Mouse (Mus musculus): ENCODE results near the gene Rock2. TPM values are rescaled to one million over a fixed set of nuclear protein-coding genes. Genes with fewer than 3 reads are reported as not detected.

Rock2 gene
- polyA plus RNA-seq, 1 experiment from 2014 or later, result 23.8 TPM

- Histone ChIP-seq H3K4me3 (ENCODE audit: inconsistent target) (no peak overlapping the region), H3K27ac (peak overlapping the region; percentile 89), H3K36me3 (ENCODE audit: inconsistent target) (no peaks in the 10 kb centered on the region), H3K79me2 (ENCODE audit: inconsistent target) (no peaks in the 10 kb centered on the region)
- 15% methylated on average over 1 of the region's 1 CpGs for WGBS (ENCODE audit: missing documents)
Observed at GRCm38 (mm10) chr12:16877679-16878078, 17.0 kb upstream of the Rock2 start.

DNA sequence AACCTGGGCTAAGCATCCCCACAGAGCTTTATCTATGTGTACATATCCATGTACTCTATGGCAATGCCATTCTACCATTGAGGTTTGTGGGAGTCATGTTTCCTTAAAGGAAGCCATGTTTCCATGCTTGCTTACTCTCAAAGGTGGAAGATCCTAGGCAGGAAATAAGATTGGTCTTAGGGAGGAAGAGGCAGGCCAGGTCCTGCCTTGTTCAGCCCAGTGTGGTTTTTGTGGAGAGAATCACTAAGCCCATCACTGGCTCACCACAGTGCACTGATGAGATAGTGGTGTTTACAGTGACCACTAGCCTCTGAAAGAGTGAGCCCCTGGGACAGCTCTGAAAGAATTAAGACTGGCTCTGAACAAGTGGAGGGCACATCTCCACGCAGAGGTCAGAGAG is 15.3 kb upstream of the Rock2 start:
- H3K27ac ChIP-seq, result no peak overlapping the region
- H3K36me3 ChIP-seq (ENCODE audit: inconsistent target), result no peaks in the 10 kb centered on the region
- WGBS (ENCODE audit: missing documents), result 90% methylated on average over 1 of the region's 1 CpGs
- no peaks in the 10 kb centered on the region for H3K79me2 ChIP-seq (ENCODE audit: inconsistent target)
- H3K4me3 ChIP-seq (ENCODE audit: inconsistent target), result no peak overlapping the region

DNA sequence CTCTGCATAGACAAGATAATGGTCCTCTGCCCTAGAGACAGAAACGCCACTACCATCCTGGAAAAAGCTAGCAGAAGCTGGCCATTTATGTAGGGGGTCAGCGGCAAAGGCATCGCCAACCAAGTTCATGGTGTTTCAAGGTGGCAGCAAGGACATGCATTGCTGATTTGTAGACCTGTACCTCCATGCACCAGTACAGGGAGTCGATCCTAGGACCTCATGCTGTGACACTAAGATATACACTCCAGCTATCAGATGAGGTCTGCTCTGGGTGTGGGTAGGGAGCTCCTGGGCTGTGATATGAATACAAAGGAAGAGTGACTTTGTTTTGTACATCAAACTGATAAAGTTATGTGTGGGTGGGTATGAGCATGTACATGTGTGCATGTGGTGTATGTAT is 14.6 kb upstream of the Rock2 start:
- WGBS (ENCODE audit: missing documents), result 97% methylated on average over 4 of the region's 4 CpGs
- H3K36me3 ChIP-seq (ENCODE audit: inconsistent target), result no peaks in the 10 kb centered on the region
- H3K79me2 ChIP-seq (ENCODE audit: inconsistent target), result no peaks in the 10 kb centered on the region
- H3K27ac ChIP-seq, result no peak overlapping the region
- no peak overlapping the region for H3K4me3 ChIP-seq (ENCODE audit: inconsistent target)

DNA sequence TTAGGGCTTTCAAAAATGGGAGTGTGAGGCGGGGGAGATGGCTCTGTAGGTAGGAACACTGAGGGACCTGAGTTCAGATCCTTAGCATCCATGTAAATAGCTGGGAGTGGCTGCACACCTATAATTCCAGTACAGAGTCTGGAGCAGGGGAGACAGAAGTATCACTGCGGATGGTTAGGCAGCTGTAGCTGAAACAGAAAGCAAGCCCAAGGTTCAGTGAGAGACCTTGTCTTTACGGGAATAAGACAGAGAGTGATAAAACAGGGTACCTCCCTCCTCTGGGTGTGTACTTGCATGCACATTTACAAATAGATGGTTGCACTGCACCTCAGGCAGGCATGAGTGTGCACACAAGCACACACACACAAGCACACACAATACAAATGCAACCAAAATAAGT is 12.3 kb upstream of the Rock2 start:
- 100% methylated on average over 1 of the region's 3 CpGs for WGBS (ENCODE audit: missing documents)
- no peaks in the 10 kb centered on the region for H3K36me3 ChIP-seq (ENCODE audit: inconsistent target)

GRCm38 (mm10) chr12:16883111-16883510 is 11.6 kb upstream of the Rock2 start:
- no peaks in the 10 kb centered on the region for H3K79me2 ChIP-seq (ENCODE audit: inconsistent target)
- 95% methylated on average over 7 of the region's 7 CpGs for WGBS (ENCODE audit: missing documents)

More for the DNA sequence above, 12.3 kb upstream of the Rock2 start:
- Histone ChIP-seq H3K27ac (no peak overlapping the region), H3K4me3 (ENCODE audit: inconsistent target) (no peak overlapping the region), H3K79me2 (ENCODE audit: inconsistent target) (no peaks in the 10 kb centered on the region)

DNA sequence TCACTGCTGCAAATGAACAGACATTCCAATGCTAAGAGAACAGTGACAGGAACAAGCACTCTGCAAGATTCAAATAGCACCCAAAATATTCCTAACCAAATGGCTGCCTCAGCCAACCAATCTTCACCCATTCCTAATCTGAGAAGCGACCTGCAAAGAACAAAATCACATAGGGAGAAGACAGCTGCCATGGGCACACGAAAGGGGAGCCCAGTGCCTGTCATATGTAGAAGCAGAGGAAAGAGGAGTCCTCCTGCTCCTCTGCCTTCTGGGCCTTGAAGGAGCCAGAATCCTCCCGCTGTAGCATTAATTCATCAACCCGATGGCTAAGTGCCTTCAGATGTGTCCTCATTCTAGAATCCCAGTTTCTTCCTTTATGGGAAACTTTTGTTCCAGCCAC is 10.2 kb upstream of the Rock2 start:
- WGBS (ENCODE audit: missing documents), result 92% methylated on average over 4 of the region's 4 CpGs
- Histone ChIP-seq H3K36me3 (ENCODE audit: inconsistent target) (no peaks in the 10 kb centered on the region), H3K79me2 (ENCODE audit: inconsistent target) (no peaks in the 10 kb centered on the region), H3K27ac (no peak overlapping the region), H3K4me3 (ENCODE audit: inconsistent target) (no peak overlapping the region)

More at GRCm38 (mm10) chr12:16883111-16883510, 11.6 kb upstream of the Rock2 start:
- H3K4me3 ChIP-seq (ENCODE audit: inconsistent target), result no peak overlapping the region
- no peak overlapping the region for H3K27ac ChIP-seq
- H3K36me3 ChIP-seq (ENCODE audit: inconsistent target), result no peaks in the 10 kb centered on the region

- Histone ChIP-seq H3K79me2 (ENCODE audit: inconsistent target) (no peaks in the 10 kb centered on the region), H3K27ac (no peak overlapping the region), H3K4me3 (ENCODE audit: inconsistent target) (no peak overlapping the region), H3K36me3 (ENCODE audit: inconsistent target) (no peaks in the 10 kb centered on the region)
- 95% methylated on average over 6 of the region's 6 CpGs for WGBS (ENCODE audit: missing documents)
Observed at GRCm38 (mm10) chr12:16886354-16886753, 8.3 kb upstream of the Rock2 start.

DNA sequence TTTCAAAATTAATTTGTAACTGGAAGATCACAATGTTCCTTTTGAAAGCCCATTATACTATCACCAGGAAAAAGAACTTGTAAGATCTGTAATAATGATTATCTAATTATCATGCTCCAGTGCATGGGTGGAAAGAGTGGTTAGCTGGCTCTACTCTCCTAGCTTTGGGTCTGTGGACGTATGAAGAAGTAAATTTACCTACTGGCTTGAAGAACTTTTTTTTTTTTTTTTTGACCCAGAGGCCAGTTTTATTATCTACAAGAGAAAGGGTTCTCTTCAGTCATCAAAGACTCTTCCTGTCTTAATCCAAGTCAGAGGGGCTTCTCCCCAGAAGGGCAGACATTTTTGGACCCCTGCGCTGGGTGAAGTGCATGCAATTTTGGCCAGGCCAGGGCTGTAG is 1.7 kb upstream of the Rock2 start:
- Histone ChIP-seq H3K36me3 (ENCODE audit: inconsistent target) (no peaks in the 10 kb centered on the region), H3K27ac (peak overlapping the region; percentile 93; the same call in 1 of the 2 replicates), H3K4me3 (ENCODE audit: inconsistent target) (no peak overlapping the region), H3K79me2 (ENCODE audit: inconsistent target) (peaks cover 29% of the 10 kb centered on the region)
- WGBS (ENCODE audit: missing documents), result 81% methylated on average over 2 of the region's 2 CpGs

DNA sequence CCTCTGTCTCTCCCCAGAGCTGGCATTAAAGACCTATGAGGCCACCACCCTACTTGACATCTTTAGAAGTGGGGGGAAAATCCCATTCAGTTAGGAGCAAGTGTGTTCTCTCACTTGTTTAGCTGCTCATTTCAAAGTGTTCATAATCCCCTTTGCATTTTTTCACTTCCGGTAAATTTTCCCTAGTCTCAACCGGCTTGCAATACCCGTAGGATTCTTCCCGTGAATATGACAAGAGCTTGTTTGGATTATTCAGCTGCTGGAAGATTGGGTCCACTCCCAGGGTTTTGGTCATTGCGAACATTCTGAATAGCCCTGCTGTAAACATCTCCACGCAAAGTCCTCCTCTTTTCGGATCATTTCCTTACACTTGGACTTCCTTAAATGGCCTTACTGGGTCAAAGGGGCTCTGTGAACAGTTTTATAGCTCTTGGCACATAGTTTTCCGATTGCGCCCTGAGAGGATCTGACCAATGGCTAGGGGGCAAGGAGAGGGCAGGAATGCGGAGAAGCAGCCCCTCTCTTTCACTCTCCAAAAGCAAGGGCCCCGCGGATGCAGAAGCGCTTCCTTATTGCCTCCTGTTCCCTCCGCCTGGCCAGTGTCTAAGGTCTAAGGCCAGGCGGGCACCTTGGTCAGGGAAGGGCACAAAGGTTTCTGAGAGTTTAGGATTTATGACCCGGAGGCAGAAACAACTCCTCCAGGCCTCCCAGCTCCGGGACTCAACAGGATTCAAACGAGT is 869 bp upstream of the Rock2 start:
- Histone ChIP-seq H3K4me3 (ENCODE audit: inconsistent target) (peak overlapping the region; percentile 38), H3K27ac (peak overlapping the region; percentile 93), H3K36me3 (ENCODE audit: inconsistent target) (no peaks in the 10 kb centered on the region), H3K79me2 (ENCODE audit: inconsistent target) (peaks cover 37% of the 10 kb centered on the region)
- 2% methylated on average over 18 of the region's 18 CpGs for WGBS (ENCODE audit: missing documents)

DNA sequence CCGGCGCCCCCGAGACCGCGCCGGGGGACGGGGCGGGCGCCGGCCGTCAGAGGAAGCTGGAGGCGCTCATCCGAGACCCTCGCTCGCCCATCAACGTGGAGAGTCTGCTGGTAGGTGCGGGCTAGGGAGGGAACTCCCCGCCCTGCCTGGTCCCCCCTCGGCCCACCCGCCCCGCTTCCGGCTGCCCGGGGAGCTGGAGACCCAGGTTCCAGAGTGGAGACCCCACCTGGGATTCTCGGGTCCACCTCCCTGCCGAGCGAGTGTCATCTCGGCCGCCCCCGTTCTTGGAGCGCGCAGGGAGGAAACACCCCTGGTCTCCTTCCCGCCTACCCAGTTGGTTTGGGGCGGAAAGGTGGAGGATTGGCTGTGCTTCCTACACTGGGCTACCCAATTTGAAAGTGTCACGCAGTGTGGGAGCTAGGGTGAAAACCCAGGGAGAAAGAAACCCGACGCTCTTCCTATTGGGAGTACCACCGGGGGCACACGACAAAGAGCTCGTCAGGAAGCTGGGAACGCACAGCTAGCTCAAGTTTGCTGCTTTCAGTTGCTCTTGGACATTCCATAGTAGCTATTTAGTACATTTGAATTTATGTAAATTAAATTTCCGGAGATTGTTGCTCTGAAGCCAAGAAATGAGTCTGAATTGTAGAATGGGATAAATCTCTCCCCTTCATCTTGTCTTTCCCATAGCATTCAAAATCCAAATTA is 680 bp downstream of the Rock2 start:
- no peaks in the 10 kb centered on the region for H3K36me3 ChIP-seq (ENCODE audit: inconsistent target)
- peaks cover 53% of the 10 kb centered on the region for H3K79me2 ChIP-seq (ENCODE audit: inconsistent target)
- peak overlapping the region; percentile 55 for H3K27ac ChIP-seq
- H3K4me3 ChIP-seq (ENCODE audit: inconsistent target), result peak overlapping the region; percentile 78
- under 1% methylated on average over 33 of the region's 41 CpGs for WGBS (ENCODE audit: missing documents)

- H3K27ac ChIP-seq, result peak overlapping the region; percentile 55; the same call in 1 of the 2 replicates
- 3% methylated on average over 8 of the region's 8 CpGs for WGBS (ENCODE audit: missing documents)
- peaks cover 61% of the 10 kb centered on the region for H3K79me2 ChIP-seq (ENCODE audit: inconsistent target)
- peak overlapping the region; percentile 78 for H3K4me3 ChIP-seq (ENCODE audit: inconsistent target)
- no peaks in the 10 kb centered on the region for H3K36me3 ChIP-seq (ENCODE audit: inconsistent target)
Observed at GRCm38 (mm10) chr12:16896073-16896789, 1.5 kb downstream of the Rock2 start.

- no peak overlapping the region for H3K4me3 ChIP-seq (ENCODE audit: inconsistent target)
- no peaks in the 10 kb centered on the region for H3K36me3 ChIP-seq (ENCODE audit: inconsistent target)
- H3K27ac ChIP-seq, result no peak overlapping the region
- H3K79me2 ChIP-seq (ENCODE audit: inconsistent target), result peaks cover 71% of the 10 kb centered on the region
- 84% methylated on average over 2 of the region's 2 CpGs for WGBS (ENCODE audit: missing documents)
Observed at GRCm38 (mm10) chr12:16897225-16897624, 2.5 kb downstream of the Rock2 start.

DNA sequence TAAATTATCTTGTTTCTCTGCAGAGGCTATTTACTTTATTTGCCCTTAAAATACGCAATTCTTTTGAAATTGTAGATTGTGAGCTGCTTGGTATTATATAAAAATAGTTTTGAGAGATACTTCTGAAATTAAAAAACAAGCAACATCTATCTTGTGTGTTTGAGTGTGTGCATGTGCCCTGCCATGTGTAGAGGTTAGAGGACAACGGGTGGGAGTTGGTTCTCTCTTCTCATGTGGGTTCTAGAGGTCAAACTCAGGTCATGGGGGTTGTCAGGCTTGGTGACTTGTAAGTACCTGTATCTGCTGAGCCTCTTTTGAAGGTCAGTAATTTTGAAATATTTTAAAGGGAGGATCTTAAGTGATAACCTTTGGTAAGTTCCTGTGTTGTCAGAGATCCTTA is 3.5 kb downstream of the Rock2 start:
- no peaks in the 10 kb centered on the region for H3K36me3 ChIP-seq (ENCODE audit: inconsistent target)
- no peak overlapping the region for H3K4me3 ChIP-seq (ENCODE audit: inconsistent target)
- peaks cover 81% of the 10 kb centered on the region for H3K79me2 ChIP-seq (ENCODE audit: inconsistent target)
- 60% methylated on average over 2 of the region's 2 CpGs for WGBS (ENCODE audit: missing documents)
- H3K27ac ChIP-seq, result no peak overlapping the region

DNA sequence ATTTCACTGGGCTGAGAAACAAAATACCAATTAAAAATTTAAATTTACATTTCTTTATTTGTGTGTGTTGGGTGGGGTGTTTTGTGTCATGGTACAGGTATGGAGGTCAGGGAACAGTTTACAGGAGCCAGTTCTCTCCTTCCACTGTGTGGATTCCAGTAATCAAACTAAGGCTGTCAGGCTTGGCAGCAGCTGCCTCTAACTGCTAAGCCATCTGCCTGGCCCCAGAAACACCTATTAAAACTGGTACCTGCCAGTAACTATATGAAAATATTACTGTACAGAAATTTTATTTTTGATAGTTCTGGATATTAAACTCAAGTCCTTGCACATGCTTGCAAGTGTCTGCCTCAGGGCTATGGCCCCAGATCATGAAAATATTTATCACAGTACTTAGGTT is 4.1 kb downstream of the Rock2 start:
- no peak overlapping the region for H3K4me3 ChIP-seq (ENCODE audit: inconsistent target)
- no peak overlapping the region for H3K27ac ChIP-seq
- no peaks in the 10 kb centered on the region for H3K36me3 ChIP-seq (ENCODE audit: inconsistent target)
- peaks cover 87% of the 10 kb centered on the region for H3K79me2 ChIP-seq (ENCODE audit: inconsistent target)

Data from macrophage (primary cell).